Mouse (Mus musculus) adrenal gland, adult 2 months (tissue): ENCODE results near the gene Bcl10. TPM values are rescaled to one million over a fixed set of nuclear protein-coding genes. Genes with fewer than 3 reads are reported as not detected.
"Not testable (repeated sequence)": the region's sequence is repeated elsewhere in the genome, so short reads cannot be mapped to it uniquely, and the experiment has no call there.

Experiments used
- DNase-seq: peaks from one replicate; pipeline ENCODE4 v3.0.0; 2021
- polyA plus RNA-seq: library from polyadenylated mRNA; depleted of rRNA; stranded (reverse); fragments of >200 nt; gene quantifications from 2 replicates; pipeline ENCODE4 v1.2.3, GENCODE M21; 2012
- total RNA-seq, 2 experiments: library from RNA; stranded (reverse); gene quantifications; 2 replicates each; pipeline ENCODE4 v1.2.3; 2021

Bcl10 gene
- total and polyA plus RNA-seq, 3 experiments: 4.1 to 23.9 (median 20.7) TPM

DNA sequence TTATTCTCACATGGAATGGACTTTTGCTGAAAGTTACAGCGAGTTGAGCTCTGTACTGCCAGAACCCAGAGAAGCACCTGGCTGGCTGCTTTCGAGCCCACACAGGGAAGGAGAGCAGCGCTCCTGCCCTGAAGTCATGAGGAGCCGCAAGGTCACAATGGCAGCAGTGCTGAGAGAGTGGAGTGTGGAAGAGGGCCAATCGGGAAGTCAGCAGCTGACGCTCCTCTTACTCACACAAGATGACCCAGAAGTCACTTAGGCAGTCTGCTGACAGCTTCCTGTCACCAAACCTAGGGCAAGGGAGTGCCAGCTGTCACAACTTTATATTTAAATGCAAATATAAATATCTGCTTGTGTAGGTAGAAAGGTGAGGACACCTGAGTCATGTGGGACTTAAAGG, 9.3 kb upstream of the Bcl10 start:
- DNase-seq: peak; percentile 56

DNA sequence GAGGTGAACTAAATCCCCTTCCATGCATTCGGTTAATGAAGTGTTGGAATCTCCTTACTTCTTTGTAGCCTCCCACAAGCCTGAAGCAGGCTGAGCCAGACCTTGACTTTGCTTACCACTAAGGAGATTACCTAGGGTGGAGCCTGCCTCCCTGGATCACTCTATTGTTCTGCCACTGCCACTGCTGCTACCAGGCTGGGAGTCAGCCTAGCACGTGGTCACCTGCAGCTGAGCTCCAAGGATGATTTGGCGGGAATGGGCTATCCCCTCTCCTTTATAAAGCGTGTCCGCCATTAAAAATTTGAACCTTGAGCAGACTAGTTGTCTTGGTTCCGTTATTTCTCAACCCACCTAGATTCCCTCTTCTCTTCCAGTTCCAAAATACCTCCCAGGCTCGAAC, 8.7 kb upstream of the Bcl10 start:
- DNase-seq: not testable (repeated sequence)

DNA sequence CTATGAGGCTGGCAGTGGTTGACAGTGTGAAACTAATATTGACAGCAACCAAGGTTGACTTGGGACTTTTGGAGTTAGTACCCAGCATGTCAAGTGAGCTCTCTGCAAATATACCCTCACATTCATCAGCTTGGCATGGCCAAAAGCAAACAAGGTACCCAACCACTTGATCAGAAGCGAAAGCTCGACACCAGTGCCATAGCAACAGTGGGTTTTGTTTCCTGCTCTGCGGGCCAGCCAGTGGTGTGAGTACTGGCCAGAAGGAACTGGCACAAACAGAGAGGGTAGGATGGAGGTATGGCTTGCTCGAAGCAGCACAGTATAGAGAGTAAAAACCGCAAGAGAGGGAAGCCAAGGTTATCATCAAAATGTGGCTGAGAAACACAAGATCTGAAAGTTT, 6.2 kb upstream of the Bcl10 start:
- DNase-seq: no peak

DNA sequence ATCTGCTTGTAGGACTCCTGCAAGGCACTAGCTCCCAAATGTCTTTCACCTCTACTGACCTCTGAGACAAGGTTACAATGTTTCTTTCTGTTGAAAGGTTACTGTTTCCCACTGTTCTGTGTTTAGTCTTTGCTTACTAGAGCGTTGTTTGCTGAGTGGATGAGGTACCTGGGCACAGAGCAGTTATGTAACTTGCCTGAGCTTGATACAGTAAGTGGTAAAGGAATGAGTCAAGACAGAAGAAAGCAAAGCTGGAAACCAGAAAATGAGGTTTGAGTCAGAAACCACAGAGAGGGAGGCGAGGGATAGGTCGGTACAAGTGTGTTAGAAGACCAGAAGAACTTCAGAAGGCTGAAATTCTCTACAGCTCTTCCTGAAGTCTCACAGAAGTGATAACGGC, 5.8 kb upstream of the Bcl10 start:
- no peak for DNase-seq

DNA sequence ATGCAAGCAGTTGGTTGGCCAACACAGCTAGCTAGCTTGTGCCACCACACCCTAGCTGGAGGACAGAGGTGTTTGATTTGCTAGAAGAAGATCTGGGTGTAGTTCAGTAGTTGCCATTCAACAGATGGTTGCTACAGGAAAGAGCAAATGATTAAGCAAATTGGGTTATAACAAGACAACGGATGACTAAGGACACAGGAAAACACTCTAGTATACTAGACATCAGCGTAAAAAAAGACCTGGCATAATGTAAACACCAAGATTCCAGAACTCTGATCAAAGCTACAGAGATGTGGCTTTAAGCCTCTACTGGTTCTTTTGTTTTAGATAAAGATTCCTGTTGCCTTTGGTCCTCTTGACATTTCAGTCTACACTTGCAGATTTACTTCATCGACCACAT, 367 bp downstream of the Bcl10 start:
- no peak for DNase-seq

DNA sequence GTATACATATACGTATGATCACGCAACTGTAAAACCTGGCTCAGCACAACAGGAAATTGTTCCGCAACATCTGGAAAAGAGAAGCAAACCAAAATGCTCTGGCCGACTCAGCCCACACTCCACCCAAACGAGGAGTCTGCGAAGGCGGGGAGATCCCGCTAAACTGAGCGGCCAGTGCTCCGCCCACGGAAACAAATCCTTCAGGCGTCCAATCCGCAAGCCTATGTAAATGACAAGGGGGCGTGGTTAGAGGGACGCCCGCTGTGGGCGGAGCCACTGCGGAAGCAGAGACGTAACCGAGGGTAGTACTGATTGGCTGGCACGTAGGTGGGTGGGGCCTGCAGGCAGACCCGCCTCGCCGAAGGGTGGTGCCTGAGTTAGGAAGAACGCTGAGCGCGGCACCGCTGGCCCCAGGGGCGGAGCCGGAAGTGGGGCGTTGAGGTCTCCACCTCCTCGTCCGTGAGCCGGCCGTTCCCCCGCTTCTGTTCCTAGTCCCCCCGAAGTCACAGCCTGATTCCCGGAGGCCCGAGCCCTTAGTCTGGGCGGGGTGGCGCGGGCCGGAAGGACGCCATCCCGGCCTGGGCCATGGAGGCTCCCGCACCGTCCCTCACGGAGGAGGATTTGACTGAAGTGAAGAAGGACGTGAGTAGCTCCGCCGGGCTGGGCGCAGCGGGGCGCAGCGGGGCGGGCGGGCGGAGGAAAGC, 1.4 kb downstream of the Bcl10 start:
- peak; percentile 100 for DNase-seq

DNA sequence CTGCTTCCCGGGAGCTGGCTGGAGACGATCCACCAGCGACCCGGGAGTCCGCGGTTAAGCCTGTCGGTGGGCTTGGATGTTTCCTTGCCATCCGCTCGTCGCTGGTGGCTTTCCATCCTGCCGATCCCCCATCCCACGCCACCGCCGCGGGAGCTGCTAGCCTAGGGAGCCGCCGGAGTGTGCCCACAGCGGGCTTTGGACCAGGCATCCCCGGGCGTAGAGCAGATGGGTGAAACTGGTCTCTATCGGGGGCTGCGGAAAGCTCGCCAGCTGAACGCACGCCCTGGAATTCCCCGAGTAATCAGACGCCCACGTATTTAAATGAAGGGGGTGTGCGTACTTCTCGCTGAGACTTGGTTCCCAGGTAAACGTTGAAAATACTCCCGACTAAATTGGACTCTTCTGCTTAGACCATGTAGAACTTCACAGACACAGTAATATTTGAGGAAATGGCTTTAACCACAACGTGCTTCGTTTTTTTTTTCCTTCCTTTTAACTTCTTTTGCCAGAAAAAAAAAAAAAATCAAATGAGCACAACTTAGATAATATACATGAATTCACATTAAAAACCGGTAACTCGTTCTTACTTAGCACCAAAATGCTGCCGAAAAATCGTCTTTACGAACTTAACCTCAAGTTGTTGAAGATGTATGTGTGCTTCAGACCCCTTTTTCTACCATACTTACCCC, 2.2 kb downstream of the Bcl10 start:
- peak; percentile 66 for DNase-seq

DNA sequence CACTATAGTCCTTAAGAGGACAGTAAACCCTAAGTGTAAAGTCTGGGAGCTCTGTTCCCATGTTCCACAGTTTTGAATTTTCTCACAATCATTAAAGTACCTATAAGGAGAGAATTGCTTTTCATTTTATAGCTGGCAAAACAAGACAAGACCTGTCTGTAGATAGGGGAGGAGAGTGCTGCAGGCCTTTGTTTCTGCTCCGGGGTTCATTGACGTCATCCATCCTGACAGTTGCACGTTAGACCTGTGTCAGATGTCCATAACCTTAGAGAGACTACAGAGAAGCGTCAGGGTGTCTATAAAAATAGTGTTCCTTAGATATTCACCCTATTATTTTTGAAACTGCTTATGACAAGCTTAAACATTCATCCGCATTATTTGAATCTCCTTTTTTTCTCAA, 2.9 kb downstream of the Bcl10 start:
- DNase-seq: no peak

DNA sequence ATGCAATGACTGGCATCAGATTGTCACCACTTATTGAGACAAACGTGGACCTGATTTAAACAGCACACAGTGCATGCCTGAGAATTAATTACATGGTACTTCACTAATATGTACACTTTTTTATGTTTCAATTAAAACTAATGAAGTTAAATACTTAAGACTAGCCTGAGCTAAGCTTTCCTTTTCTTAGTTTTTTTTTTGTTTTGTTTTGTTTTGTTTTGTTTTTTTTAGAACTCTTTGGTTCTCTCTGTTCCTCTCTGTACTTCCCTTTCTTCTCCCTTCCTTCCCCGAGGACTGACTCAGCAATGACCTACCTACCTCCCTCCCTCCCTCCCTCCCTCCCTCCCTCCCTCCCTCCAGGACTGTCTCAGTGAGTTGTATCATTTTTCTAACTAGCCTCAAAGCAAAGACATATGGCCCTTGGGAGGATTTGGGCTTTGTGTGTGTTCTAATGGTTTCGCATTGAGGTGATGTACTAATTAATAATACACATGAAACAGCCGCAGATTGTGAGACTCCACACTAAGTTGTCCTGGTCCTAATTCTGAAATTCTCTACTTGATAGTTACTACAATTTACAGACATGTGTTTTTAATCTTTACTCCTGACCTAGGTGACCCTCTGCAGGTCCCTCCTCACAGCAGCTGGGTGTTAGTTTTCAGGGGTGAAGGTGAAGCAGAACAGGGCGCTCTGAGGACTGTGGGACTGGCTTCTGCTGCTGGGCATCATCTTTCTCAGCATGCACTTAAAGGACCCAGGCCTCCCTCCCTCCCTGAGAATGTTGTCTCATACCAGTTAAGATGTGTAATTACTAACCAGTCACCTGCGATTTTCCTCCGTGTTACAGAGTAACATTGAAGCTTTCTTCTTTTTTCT, 7.2 kb downstream of the Bcl10 start:
- no peak for DNase-seq

DNA sequence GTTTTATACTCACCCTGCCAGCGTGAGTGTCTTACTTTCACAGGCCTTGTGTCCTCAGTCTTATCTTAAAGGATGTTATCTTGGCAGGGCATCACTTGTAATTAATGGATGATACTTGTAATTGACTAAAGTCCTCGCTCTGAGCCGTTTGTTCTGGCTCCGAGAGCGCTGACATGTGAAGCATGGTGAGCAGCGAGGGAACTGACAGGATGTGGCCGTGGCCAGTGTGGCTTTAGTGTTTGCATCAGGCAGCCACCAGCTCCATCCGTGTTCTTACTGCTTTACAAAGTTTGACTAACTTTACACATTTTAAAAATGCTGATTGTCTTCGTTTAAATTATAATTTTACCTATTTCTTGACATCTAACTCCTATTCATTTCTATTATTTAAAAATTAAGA, 11.2 kb downstream of the Bcl10 start:
- no peak for DNase-seq

DNA sequence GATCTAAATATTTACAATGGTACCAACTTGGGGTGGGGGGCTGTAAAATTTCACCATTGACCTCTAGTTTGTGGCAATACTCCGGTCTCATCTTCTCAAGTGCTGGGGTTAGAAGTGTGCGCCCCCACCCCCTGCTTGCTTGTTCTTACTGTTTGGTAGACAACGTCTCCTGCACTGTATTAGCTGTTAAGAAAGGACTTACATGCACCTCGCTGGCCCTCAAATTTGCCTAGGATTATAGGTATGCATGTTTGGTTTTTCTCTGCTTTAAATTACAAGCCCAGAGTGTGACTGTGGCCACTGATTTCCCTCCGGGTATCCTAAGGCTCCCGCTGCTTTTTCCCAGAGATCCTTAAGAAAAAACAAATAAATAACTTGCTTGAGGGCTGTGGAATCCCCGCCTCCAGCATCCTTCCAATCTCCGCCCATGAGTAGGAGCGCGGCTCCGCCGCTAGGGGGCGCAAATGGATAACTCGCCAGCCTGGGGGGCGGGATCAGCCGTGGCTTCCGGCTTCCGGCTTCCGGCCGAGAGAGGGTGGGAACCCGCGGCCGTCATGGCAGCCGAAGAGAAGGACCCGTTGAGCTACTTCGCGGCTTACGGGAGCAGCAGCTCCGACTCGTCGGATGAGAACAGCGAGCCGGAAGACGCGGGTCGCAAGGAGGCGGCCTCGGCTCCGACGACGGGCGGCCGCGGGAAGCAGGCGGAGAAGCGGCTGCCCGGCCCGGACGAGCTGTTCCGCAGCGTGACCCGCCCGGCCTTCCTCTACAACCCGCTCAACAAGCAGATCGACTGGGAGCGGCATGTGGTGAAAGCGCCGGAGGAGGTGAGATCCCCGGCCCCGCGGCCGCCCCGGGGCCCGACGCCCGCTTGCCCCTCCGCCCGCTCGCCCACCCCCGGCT, 15.2 kb downstream of the Bcl10 start, which contains the start of gene 2410004B18Rik:
TSS of gene 2410004B18Rik (plus strand) at position 510 of the 900 bp plus-strand sequence.
- DNase-seq: peak; percentile 93

DNA sequence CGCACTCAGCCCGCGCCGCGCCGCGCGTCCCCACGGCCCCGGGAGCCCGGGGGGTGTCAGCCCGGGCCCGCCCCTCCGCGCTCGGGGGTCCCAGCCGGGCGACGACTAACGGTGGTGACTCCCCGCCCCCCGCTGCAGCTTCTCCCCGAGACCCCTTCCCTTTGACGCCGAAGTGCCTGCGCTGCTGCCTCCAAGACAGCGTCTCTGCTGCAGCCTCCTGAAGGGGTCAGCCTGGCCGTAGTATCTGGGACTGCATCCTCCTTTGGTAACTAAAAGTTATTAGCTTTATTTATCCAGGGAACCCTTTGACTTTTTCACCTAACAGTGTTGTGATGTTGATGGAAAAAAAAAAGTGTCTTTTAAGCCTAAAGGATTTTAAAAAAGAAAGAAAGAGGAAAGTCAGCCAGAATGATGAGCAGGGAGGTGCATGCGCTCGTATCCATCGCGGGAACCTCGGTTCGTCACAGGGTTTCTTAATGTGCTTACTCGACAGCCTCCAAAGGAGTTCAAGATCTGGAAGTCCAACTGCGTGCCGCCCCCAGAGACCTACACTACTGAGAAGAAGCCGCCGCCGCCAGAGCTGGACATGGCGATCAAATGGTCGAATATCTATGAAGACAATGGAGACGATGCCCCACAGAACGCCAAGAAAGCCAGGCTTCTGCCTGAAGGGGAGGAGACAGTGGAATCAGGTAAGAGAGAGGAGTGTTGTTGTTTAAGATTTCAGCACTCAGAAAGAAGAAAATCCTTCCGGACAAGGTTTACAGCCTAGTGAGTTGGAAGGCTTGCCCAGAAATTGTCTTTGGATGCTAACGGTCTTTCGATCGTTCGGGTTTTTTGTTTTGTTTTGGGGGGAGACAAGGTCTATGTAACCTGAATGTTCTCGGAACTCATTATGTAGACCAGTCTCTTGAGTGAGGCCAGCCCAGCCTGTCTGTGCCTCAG, 16.1 kb downstream of the Bcl10 start:
- DNase-seq: no peak

DNA sequence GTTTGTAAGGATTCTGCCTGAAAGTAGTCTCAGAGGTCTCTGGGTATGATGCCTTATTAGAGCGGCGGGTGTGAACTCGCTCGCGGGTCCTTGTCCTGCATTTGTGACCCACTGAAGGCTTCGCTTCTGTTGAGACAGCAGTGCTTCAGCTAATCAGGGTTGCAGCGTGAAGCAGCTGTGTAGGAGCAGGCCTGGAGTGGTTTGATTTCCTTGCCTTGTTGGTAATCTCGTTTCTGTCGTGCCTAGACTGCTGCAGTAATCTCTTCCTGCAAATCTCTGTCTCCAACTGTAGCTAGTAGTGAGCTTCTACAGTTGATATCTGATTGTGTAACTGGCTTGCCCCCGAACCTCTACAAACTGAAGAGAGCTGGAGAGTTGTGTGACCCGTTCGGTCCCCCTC, 16.8 kb downstream of the Bcl10 start:
- no peak for DNase-seq

DNA sequence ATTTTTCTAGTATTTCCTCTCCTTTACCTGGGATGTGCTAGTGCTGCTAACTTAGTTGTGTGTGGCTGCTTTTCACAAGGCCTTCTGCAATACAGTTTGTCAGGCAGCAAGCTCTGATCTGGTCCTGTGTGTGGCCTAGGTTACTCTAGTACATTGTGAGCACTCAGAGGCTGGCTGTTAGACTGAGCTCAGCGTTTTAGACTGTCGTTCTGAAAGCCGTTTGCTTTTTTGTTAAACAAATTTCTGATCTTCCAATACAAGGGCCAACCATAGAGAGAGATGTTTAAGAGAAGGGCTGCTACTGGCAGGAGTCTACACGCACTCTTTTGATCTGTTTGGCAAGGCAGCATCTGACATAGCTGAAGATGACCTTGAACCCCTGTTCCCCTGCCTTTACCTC, 17.4 kb downstream of the Bcl10 start:
- no peak for DNase-seq

DNA sequence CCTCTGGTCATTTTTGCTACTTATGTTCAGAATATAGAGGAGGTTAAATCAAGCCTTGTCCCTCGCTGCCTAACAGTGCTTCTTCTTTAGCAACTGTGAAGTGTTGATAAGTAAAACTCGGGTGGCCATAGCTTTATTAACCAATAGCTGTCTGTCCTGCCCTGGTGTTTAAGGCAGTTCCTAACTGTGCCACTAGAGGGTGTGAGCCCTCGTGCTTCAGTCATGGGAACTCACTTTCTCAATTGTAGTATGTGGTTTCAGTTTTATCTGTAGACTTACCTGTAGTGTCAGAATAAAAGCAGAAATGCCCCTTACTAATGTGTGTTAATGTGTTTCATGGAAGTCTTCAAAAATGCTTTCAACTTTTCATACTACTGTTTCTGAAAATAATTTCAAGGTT, 19.4 kb downstream of the Bcl10 start:
- DNase-seq: peak; percentile 67

DNA sequence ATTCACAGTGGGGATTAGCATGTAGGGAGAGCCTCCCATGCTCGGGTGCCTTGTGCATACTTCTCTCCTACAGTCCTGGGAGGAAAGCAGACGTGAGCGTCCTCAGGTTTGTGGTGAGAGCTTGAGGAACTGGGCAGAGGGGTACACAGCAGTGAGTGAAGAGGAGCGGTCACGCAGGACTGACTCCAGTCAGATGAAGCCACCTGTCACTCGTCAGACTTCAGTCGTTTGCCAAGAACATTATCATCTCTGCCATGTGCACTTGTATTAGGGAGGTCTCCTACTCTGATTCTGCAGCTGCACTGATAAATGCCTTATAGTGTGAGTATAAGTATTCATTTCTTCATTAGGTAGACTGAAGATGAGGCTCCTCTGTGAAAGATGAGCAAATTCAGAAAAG, 21.7 kb downstream of the Bcl10 start:
- DNase-seq: no peak

DNA sequence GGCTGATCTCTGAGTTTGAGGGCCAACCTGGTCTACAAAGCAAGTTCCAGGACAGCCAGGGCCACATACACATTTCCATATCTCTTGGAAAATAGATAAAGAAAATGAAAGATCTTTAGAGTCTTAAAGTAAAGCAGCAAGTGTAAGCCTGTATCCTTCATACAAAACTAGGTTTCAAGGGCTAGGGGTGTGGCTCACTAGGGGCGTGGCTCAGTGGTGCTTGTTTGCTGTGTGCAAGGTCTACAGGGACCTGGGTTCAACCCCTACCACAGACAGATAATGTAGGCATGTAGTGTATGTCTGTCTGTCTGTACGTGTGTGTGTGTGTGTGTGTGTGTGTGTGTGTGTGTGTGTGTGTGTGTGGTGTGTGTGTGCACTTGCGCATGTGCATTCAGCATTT, 23.3 kb downstream of the Bcl10 start:
- DNase-seq: no peak

DNA sequence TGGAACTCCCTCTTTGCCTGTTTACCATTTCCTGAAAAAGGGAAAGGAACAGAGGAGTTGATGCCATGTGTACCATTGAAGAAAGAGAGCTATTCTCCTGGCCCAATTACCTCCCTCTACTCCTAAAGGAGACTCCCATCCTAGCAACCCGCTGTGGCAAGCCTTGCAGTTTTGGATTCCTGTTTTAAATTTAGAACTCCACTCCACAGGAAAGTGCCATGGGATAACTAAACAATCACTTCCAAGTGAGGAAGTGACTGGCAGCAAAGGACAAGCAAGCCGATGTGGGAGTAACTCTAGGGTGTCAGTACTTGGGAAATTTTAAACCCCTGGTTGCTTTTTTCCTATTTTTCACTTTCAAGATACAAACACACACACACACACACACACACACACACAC, 24.1 kb downstream of the Bcl10 start:
- DNase-seq: no peak

DNA sequence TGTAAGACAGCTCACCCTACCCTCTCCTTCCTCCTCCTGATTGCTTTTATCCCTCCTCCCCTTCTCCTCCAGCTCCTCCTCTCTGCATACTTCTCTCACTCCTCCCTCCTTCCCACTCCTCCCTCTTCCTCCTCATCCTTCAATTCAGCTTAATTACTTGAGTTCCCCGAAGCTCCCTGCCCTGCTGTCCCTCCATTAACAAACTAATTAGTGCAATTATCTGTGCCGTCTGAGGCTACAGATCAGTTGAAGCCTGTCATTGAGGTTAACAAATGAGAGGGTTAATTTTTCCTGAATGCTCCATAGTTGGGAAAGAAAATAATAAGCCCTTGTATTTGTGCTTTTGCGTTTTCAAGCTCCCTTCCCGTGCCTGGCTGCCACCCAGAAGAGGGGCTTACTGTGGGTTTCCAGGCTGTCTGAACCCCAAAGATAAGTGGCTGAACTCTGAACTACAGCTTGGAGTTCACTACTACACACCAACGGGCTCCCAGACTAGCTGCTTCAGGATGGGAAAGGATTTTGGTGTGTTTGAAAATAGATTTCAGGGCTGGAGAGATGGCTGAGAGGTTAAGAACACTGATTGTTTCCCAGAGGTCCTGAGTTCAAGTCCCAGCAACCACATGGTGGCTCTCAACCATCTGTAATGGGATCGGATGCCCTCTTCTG, 25.1 kb downstream of the Bcl10 start:
- no peak for DNase-seq
